Mouse (Mus musculus) neural tube, embryonic 13.5 days (tissue): ENCODE measurements at regions not wholly inside any gene's neighbourhood (a gene's known extent, or its start where the extent isn't known, plus 50 kb on each side); places are given as distances from the start of the nearest gene placed in this dataset.

ENCODE experiments used
- ATAC-seq: fragments of 200-750 bp; cut with Nextera tagmentation; 2 replicates; pipeline ENCODE4 v1.8.0; 2017; ENCODE audit warnings: low read depth, mild to moderate bottlenecking, moderate TSS enrichment, moderate library complexity
- H3K27ac ChIP-seq: fragments of 300-500 bp; sonication (generic); replicated peaks from 2 replicates; pipeline ENCODE4 v1.5.1; 2015; ENCODE audit warnings: moderate library complexity, mild to moderate bottlenecking, inconsistent platforms
- H3K27me3 ChIP-seq: fragments of 300-500 bp; sonication (generic); 2 replicates; pipeline ENCODE4 v1.6.1; 2015; ENCODE audit warnings: mild to moderate bottlenecking, inconsistent platforms
- H3K36me3 ChIP-seq: fragments of 300-500 bp; sonication (generic); 2 replicates; pipeline ENCODE4 v1.6.1; 2015; ENCODE audit warnings: mild to moderate bottlenecking, inconsistent platforms
- H3K4me1 ChIP-seq: fragments of 300-500 bp; sonication (generic); replicated peaks from 2 replicates; pipeline ENCODE4 v1.6.1; 2015; ENCODE audit warnings: inconsistent platforms
- H3K4me2 ChIP-seq: fragments of 300-500 bp; sonication (generic); 2 replicates; pipeline ENCODE4 v1.6.1; 2015; ENCODE audit warnings: inconsistent platforms, mild to moderate bottlenecking, moderate library complexity
- H3K4me3 ChIP-seq: fragments of 300-500 bp; sonication (generic); 2 replicates; pipeline ENCODE4 v1.5.1; 2015; ENCODE audit warnings: mild to moderate bottlenecking, inconsistent platforms
- H3K9ac ChIP-seq: fragments of 300-500 bp; sonication (generic); 2 replicates; pipeline ENCODE4 v1.6.1; 2015; ENCODE audit warnings: moderate library complexity, mild to moderate bottlenecking, inconsistent platforms
- H3K9me3 ChIP-seq: fragments of 300-500 bp; sonication (generic); 2 replicates; pipeline ENCODE4 v1.6.1; 2016; ENCODE audit warnings: inconsistent platforms
- WGBS: fragments of 180-500 bp; shearing (Covaris S2); methylation state at CpG from one replicate; pipeline ENCODE4 v1.1.7; 2015; 5-methylcytosine and 5-hydroxymethylcytosine counted together

- H3K9me3 ChIP-seq = no peaks in the 10 kb centered on the region
- H3K4me2 ChIP-seq = no peak overlapping the region
- ATAC-seq = no peak
- 67% methylated on average over 7 of the region's 7 CpGs for WGBS
- no peak overlapping the region for H3K27ac ChIP-seq
- H3K4me1 ChIP-seq = no peaks in the 10 kb centered on the region
- H3K4me3 ChIP-seq = no peak overlapping the region
- H3K36me3 ChIP-seq = no peaks in the 10 kb centered on the region
- H3K9ac ChIP-seq = no peak overlapping the region
- H3K27me3 ChIP-seq = no peaks in the 10 kb centered on the region
These were observed 148.7 kb upstream of the Ankrd50 start for GRCm38 (mm10) chr3:38633347-38633746.

DNA sequence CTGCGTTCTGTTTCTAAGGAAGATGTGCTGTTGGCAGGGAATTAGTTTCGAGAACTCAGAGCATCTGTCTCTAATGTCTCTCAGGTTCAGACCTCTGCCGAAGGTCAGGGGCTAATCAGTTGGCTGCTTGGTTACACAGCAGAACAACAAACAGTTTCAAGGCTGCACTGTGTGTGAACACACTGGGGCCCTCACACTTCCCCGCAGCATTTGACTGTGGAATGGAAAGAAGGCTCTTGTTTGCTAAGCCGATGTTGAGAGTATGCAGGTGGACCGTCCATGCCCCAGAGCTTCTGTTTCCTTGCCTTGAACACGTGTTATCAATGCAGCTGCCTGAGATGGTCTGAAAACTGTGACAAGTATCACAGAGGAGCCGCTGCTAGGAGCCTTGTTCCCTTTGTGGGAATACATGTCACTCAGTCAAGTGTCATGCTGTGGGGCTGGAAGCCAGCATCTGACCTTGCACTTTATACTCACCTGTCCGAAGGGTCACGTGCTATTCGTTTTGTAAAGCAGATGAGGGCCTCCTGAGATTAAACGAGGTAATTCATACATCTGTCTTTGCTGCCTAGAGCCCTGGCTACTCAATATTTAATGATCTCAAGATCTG is 141.0 kb upstream of the Ankrd50 start:
- Histone ChIP-seq H3K4me2 (no peak overlapping the region), H3K27me3 (no peaks in the 10 kb centered on the region), H3K36me3 (no peaks in the 10 kb centered on the region), H3K4me3 (no peak overlapping the region), H3K27ac (no peak overlapping the region), H3K9me3 (no peaks in the 10 kb centered on the region), H3K9ac (no peak overlapping the region), H3K4me1 (no peaks in the 10 kb centered on the region)
- WGBS = 79% methylated on average over 12 of the region's 12 CpGs
- ATAC-seq = no peak

- Histone ChIP-seq H3K4me2 (no peak overlapping the region), H3K9ac (no peak overlapping the region), H3K36me3 (no peaks in the 10 kb centered on the region), H3K27me3 (no peaks in the 10 kb centered on the region), H3K4me1 (peaks cover 11% of the 10 kb centered on the region), H3K27ac (no peak overlapping the region), H3K9me3 (no peaks in the 10 kb centered on the region), H3K4me3 (no peak overlapping the region)
- 6% methylated on average over 3 of the region's 3 CpGs for WGBS
- no peak for ATAC-seq
These were observed 133.3 kb upstream of the Ankrd50 start for GRCm38 (mm10) chr3:38617989-38618388.

GRCm38 (mm10) chr3:38617217-38617616 is 132.6 kb upstream of the Ankrd50 start:
- H3K36me3 ChIP-seq = no peaks in the 10 kb centered on the region
- 86% methylated on average over 8 of the region's 8 CpGs for WGBS
- H3K4me3 ChIP-seq = no peak overlapping the region
- H3K9me3 ChIP-seq = no peaks in the 10 kb centered on the region
- H3K4me2 ChIP-seq = no peak overlapping the region
- no peak overlapping the region for H3K27ac ChIP-seq
- no peaks in the 10 kb centered on the region for H3K27me3 ChIP-seq
- H3K9ac ChIP-seq = no peak overlapping the region
- peaks cover 11% of the 10 kb centered on the region for H3K4me1 ChIP-seq
- no peak for ATAC-seq

DNA sequence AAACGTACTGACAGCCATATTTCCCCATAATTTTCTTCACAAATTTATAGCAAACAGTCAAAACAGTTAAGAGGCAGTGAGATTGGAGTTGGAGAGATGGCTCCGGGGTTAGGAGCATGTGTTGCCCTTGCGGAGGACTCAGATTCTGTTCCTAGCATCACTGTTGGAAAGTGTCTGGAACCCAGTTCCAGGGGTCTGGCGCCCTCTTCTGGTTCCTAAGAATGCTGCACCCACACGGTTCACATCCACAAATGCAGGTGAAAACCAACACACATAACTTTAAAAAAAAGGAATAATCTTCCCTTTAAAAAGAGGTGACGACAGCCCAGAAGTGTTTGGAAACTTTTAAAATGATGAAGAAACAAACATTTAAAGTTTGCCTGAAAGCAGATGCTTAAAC is 129.1 kb upstream of the Ankrd50 start:
- 77% methylated on average over 6 of the region's 6 CpGs for WGBS
- no peak overlapping the region for H3K9ac ChIP-seq
- H3K9me3 ChIP-seq = no peaks in the 10 kb centered on the region
- H3K36me3 ChIP-seq = no peaks in the 10 kb centered on the region
- H3K4me1 ChIP-seq = peaks cover 10% of the 10 kb centered on the region
- H3K4me3 ChIP-seq = no peak overlapping the region
- H3K27ac ChIP-seq = no peak overlapping the region
- no peak overlapping the region for H3K4me2 ChIP-seq
- no peaks in the 10 kb centered on the region for H3K27me3 ChIP-seq
- ATAC-seq = no peak

DNA sequence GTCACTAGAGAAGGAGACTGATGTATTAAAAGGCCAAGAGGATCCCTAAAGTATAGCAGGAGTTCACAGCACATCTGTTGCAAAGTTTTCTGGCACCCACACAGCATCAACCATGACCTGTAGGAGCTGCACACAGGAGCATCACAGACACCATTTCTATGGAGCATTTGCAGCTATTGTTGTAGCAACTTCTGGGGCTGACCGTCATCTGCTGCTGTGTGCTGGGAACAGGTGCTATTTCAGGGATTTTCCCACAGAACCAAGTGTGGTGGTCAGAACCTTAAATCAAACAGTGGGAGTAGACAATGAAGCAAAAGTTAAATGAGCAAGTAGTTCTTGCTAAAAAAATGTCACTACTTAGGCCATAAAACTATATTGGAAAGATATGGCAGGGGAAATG is 106.9 kb upstream of the Ankrd50 start:
- H3K4me2 ChIP-seq = no peak overlapping the region
- no peaks in the 10 kb centered on the region for H3K27me3 ChIP-seq
- no peaks in the 10 kb centered on the region for H3K4me1 ChIP-seq
- H3K36me3 ChIP-seq = no peaks in the 10 kb centered on the region
- H3K9me3 ChIP-seq = no peaks in the 10 kb centered on the region
- no peak overlapping the region for H3K4me3 ChIP-seq
- no peak overlapping the region for H3K9ac ChIP-seq
- no peak overlapping the region for H3K27ac ChIP-seq
- ATAC-seq = no peak
- WGBS = 85% methylated on average over 1 of the region's 1 CpGs

- Histone ChIP-seq H3K4me3 (no peak overlapping the region), H3K27me3 (no peaks in the 10 kb centered on the region), H3K36me3 (no peaks in the 10 kb centered on the region), H3K4me1 (no peaks in the 10 kb centered on the region), H3K27ac (no peak overlapping the region), H3K4me2 (no peak overlapping the region), H3K9ac (no peak overlapping the region), H3K9me3 (no peaks in the 10 kb centered on the region)
- ATAC-seq = no peak
These were observed 104.3 kb upstream of the Ankrd50 start for GRCm38 (mm10) chr3:38588966-38589365.

DNA sequence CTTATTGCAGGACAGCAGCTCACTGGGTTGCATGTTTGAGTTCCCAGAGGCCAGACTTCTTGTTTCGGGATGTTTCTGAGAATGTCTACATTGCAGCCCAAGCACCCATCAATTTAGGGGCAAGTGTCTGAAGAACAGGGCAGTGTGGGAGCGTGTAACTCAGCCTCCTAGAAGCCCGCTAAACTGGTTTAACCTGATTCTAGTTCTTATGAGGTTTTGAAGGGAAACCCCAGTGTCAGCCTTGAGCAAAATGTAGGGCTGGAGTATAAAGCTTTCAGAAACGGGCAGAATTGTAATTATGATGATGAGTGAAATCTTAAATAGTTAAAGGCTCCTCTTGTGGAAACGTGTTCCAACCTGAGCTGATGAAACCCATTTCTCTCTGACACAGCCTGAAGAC is 100.9 kb upstream of the Ankrd50 start:
- H3K27me3 ChIP-seq = no peaks in the 10 kb centered on the region
- H3K27ac ChIP-seq = no peak overlapping the region
- H3K4me3 ChIP-seq = no peak overlapping the region
- H3K36me3 ChIP-seq = no peaks in the 10 kb centered on the region
- WGBS = 90% methylated on average over 5 of the region's 5 CpGs
- no peaks in the 10 kb centered on the region for H3K9me3 ChIP-seq
- H3K4me2 ChIP-seq = no peak overlapping the region
- no peak for ATAC-seq
- no peak overlapping the region for H3K9ac ChIP-seq
- H3K4me1 ChIP-seq = no peaks in the 10 kb centered on the region

DNA sequence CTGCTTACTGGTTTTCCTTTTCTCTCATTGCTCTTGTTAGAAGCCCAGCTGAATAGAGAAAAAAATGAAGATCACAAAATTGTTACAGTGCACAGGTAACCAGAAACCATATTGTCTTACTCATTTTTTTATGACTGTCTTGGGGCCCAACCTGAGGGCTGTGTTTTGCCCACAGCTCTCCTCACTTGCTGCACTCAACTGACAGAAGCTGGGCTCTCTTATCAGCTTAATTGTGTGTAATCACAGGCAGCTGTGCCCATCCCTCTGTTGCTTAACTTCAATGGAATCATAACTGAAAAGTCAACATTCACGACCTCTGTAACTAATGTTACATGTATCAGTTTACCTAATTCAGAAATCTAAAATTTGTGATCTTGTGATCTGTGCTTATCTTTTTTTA is 95.1 kb upstream of the Ankrd50 start:
- no peak overlapping the region for H3K9ac ChIP-seq
- H3K36me3 ChIP-seq = no peaks in the 10 kb centered on the region
- no peaks in the 10 kb centered on the region for H3K4me1 ChIP-seq
- H3K27me3 ChIP-seq = no peaks in the 10 kb centered on the region
- no peak overlapping the region for H3K27ac ChIP-seq
- H3K9me3 ChIP-seq = no peaks in the 10 kb centered on the region
- H3K4me2 ChIP-seq = no peak overlapping the region
- no peak for ATAC-seq
- no peak overlapping the region for H3K4me3 ChIP-seq
- WGBS = 91% methylated on average over 1 of the region's 1 CpGs

GRCm38 (mm10) chr3:38577890-38578628 is 93.4 kb upstream of the Ankrd50 start:
- no peaks in the 10 kb centered on the region for H3K9me3 ChIP-seq
- WGBS = 57% methylated on average over 5 of the region's 5 CpGs
- no peak overlapping the region for H3K9ac ChIP-seq
- H3K4me3 ChIP-seq = no peak overlapping the region
- H3K4me2 ChIP-seq = no peak overlapping the region
- no peaks in the 10 kb centered on the region for H3K36me3 ChIP-seq
- no peaks in the 10 kb centered on the region for H3K4me1 ChIP-seq
- H3K27me3 ChIP-seq = no peaks in the 10 kb centered on the region
- no peak for ATAC-seq
- no peak overlapping the region for H3K27ac ChIP-seq

- Histone ChIP-seq H3K27me3 (no peaks in the 10 kb centered on the region), H3K4me1 (peaks cover 7% of the 10 kb centered on the region), H3K4me3 (no peak overlapping the region), H3K36me3 (no peaks in the 10 kb centered on the region), H3K9me3 (no peaks in the 10 kb centered on the region), H3K27ac (no peak overlapping the region), H3K4me2 (no peak overlapping the region), H3K9ac (no peak overlapping the region)
- 93% methylated on average over 5 of the region's 5 CpGs for WGBS
- no peak for ATAC-seq
These were observed 89.0 kb upstream of the Ankrd50 start for GRCm38 (mm10) chr3:38573594-38573993.

DNA sequence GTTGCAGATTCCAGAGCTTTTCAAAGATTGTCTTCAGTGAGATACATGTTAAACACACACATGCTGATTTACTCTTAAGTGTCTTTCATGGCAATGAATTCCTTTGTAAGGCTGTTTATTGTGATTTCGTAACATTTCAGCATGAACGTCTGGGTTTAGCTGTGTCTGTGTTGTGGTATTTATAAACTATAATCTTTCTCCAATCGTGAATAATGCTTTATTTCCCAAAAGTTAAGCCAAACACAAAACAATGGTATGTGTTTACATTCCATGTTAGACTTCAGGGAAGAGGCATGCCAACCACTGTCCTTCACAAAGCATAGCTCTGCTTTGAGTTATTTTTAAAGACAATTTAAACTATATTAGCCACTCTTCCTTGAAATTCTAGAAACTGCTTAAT is 87.5 kb upstream of the Ankrd50 start:
- no peak overlapping the region for H3K27ac ChIP-seq
- H3K9me3 ChIP-seq = no peaks in the 10 kb centered on the region
- peaks cover 9% of the 10 kb centered on the region for H3K4me1 ChIP-seq
- H3K4me3 ChIP-seq = no peak overlapping the region
- no peaks in the 10 kb centered on the region for H3K36me3 ChIP-seq
- no peak overlapping the region for H3K9ac ChIP-seq
- 77% methylated on average over 3 of the region's 3 CpGs for WGBS
- H3K4me2 ChIP-seq = no peak overlapping the region
- no peaks in the 10 kb centered on the region for H3K27me3 ChIP-seq
- no peak for ATAC-seq

DNA sequence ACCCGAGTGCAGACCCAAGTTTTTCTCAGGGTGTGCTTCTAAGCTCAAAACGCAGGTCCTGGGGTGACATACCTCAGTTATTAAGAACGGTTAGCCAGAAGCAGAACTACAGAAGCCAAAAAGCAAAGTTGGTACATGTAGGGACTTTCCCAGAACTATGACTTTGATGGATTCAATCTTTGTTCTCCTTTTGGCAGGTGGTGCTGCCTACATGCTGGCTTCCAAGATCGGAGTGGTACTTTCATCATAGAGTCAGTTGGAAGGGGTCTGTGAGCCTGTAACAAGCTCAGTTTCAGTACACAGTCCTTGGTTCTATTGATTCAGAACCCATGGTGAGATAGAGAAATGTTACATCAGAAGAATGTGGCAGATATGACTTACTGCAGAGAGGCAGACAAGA is 86.6 kb upstream of the Ankrd50 start:
- Histone ChIP-seq H3K36me3 (no peaks in the 10 kb centered on the region), H3K4me3 (no peak overlapping the region)
- 93% methylated on average over 4 of the region's 4 CpGs for WGBS

More for the DNA sequence above, 86.6 kb upstream of the Ankrd50 start:
- Histone ChIP-seq H3K4me1 (peaks cover 9% of the 10 kb centered on the region), H3K9ac (no peak overlapping the region), H3K27ac (no peak overlapping the region), H3K4me2 (no peak overlapping the region), H3K27me3 (no peaks in the 10 kb centered on the region), H3K9me3 (no peaks in the 10 kb centered on the region)
- ATAC-seq = no peak
